Mouse (Mus musculus) testis, adult 2 months (tissue): ENCODE results near the gene Dot1l.

Experiments used
- CTCF ChIP-seq: fragments of 200-500 bp; IDR thresholded peaks from 2 replicates; pipeline ENCODE4 v1.5.1; 2012; ENCODE audit warnings: low read depth, mild to moderate bottlenecking, inconsistent platforms, low read length, moderate library complexity; ENCODE audit not compliant: control insufficient read depth, insufficient read depth, insufficient replicate concordance
- POLR2A ChIP-seq: fragments of 200-500 bp; IDR thresholded peaks from 2 replicates; pipeline ENCODE4 v1.6.1; 2012; ENCODE audit warnings: low read depth, mild to moderate bottlenecking, inconsistent platforms, low read length, moderate library complexity; ENCODE audit not compliant: control insufficient read depth

DNA sequence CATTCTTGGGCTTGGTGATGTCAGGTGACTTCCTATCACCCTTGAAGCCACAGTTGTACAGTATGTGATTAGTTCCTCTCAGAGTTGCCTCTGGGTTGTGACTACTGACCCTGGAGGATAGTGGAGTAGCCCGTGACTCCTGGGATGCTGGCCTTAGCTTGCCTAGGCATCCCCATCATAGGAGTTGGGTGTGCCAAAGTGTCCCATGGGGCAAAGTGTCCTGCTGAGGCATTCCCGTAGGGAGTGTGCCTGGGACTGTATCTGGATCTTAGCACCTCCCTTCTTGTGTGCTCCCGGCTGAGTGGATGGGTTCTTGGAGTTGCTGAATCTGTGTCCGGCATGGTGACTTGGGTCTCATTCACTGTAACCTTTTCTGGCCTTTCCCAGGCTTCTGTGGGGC is 20.0 kb downstream of the Dot1l start:
- TF ChIP-seq POLR2A: no peak
- no peak for TF ChIP-seq CTCF
